Mouse (Mus musculus) spleen, adult 18-20 months (tissue): Measurements from ENCODE around the gene Shb.

Experiments
- DNase-seq, 2 experiments: peaks; one replicate each; pipeline ENCODE4 v3.0.0; 2022; ENCODE audit warnings: mixed read lengths in 2 of 2

Shb gene

GRCm38 (mm10) chr4:45503380-45503779 is 28.9 kb downstream of the Shb start:
- DNase-seq, result no peak

DNA sequence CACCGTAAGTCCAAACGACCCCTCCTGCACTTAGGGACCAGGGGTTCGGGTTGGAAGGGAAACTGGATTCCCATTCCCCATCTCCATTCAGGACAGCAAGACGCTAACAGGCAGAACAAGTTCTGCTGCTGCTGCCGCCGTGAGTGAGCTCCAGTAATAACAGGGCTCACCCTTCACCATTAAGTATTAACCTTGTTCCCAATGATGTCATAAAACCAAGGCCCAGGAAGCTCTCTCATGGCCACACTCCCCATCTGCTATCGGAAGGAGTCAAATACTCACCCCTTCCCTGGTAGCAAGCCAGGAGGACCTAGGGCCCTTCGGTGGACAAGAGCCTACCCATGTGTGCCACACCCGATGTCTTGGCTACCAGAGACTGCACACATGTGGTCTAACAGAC is 30.3 kb downstream of the Shb start:
- no peak for DNase-seq

DNA sequence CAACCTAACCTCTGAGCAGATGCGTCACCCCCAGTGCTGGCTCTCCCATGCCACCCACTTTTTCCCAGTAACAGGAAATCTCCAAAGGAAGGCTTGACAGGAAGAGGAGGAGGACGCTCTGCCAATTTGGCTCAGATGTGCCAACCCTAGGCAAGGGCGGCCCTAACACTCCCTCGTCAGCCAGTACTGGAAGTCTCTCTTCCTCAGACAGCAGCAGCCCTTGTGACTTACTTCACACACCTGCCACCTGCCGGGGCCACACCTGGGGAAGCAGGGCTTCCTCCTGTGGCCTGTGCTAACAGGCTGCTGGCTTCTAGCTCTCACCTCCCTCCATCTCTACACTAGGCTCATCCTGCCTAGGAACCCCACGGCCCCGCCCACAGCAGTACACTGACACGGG is 31.9 kb downstream of the Shb start:
- DNase-seq, result no peak

GRCm38 (mm10) chr4:45499556-45499955 is 32.7 kb downstream of the Shb start:
- no peak for DNase-seq

- no peak for DNase-seq
These were observed 33.2 kb downstream of the Shb start for GRCm38 (mm10) chr4:45499081-45499480.

- DNase-seq, result no peak
These were observed 33.9 kb downstream of the Shb start for GRCm38 (mm10) chr4:45498345-45498744.

DNA sequence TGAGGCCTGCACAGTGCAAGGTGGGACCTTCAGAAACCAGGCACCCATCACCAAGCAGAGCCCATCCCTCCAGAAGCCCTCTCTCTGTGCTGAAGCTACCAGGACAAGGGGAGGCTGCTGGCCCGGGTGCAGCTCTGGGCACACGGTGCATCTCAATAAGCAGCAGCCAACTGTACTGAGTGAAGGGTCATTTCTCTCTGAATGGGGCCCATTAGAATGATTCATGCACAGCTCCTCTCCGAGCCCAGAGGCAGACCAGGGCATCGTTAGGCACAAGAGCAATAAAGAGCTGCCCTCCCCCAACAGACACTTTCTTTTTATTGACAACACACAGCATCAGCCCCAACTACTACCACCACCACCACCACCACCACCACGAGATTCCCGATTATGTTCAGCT is 35.0 kb downstream of the Shb start:
- DNase-seq, result no peak

DNA sequence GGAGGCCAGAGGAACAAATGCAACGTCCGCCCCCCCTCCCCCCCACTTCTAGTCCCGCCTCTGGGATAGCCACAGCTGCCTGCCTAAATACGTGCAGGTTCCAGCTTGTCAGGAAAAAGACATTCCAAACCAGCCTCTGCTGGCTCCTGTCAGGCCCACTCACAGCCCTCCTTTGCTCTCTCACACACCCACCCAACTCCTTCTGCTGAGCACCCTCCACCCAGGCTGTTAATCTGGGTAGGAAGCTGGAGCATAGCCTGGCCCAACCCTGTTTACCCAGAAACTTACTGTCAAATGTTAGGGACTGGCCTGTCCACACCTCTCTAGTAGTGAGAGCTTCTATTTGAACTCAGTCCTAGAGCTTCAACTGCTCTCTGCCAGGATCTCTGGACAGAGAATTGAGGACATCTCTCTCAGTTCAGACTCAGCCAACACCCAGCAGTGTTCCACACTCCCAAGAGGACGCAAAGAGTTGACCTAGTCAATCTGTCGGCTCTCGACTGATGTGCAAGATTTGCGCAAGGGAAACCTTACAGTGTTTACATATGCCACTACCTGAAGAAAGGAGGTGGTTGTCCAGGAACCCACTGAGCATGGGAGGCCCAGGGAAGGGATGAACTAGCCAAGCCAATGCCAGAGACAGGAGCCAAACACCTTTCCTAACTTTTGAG is 36.6 kb downstream of the Shb start:
- no peak for DNase-seq

GRCm38 (mm10) chr4:45493786-45494400 is 38.4 kb downstream of the Shb start:
- DNase-seq, result no peak

GRCm38 (mm10) chr4:45493118-45493517 is 39.2 kb downstream of the Shb start:
- DNase-seq, result no peak

- DNase-seq, result no peak
These were observed 39.6 kb downstream of the Shb start for GRCm38 (mm10) chr4:45492681-45493081.

GRCm38 (mm10) chr4:45491685-45492601 is 40.3 kb downstream of the Shb start:
- DNase-seq, result no peak

GRCm38 (mm10) chr4:45491119-45491679 is 41.1 kb downstream of the Shb start:
- DNase-seq, result no peak

DNA sequence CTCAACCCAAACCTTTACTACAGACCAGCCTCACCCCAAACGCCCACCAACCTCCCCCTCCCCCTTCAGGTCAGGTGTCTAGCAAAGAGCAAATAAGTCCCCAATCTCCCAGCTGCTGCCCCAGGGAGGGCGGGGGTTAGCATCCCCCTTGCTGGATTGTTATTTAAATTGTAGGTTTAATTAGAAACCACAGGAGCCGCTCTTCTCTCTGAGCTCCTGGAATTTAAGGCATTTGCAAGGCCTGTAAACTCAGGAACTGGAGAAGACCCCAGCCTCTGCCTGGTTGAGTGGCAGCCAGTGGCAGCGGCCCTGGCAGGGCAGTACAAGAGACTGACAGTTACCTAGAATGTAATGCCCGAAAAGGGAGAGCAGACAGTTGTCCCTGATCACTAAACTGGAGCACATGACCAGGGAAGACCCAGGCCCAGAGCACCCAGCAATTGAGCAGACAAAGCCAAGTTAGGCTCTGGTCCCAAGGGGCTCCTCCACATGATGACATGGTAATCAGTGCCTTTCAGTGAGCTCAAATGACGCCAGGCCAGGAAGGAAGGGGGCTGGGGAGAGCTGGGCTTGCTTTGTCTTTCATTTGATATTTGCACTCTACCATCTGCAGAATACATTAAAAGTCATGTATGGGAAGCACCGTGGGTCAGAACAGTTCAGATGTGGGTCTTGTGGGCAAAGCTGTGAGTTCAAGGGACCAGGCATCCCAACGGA is 42.1 kb downstream of the Shb start:
- no peak for DNase-seq

DNA sequence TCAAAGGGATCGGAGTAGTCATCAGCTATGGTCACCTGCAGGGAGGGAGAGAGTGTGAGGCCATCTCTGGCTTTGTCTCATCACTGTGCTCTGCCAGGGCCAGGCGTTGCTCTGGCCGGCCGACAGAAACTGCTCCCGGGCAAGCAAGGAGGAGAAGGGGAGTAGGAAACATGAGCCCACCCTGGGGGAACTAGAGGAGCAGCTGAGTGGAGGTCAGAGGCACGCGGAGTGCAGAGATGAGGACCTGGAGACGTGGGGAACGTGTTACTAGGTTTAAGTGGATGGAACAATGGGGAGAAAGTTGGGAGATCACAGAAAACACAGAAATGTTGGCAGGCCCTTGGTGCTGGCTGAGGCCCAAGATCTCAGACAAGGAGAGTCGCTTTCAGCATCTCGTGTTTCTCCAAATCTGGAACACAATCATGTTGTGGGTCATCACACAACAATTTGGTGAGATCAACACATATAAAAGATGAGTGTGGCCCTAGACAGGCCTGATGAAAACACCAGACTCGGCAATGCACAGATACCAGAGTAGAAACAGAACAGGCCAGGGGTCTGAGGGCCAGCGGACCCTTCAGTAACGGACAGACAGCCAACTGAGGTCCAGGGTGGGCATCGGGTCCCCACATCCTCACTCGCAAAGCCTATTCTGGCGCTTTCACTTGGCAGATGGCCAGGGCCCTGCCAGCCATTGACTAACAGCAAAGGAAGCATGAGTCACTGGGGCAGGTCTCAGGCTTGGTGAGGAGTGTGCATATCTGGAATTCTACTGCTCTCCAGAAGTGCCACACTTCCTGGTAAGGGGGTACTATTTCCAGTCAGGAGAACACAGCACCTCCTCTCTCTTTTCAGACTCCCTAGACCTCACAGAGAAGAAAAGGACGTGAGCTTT is 42.9 kb downstream of the Shb start:
- no peak for DNase-seq

DNA sequence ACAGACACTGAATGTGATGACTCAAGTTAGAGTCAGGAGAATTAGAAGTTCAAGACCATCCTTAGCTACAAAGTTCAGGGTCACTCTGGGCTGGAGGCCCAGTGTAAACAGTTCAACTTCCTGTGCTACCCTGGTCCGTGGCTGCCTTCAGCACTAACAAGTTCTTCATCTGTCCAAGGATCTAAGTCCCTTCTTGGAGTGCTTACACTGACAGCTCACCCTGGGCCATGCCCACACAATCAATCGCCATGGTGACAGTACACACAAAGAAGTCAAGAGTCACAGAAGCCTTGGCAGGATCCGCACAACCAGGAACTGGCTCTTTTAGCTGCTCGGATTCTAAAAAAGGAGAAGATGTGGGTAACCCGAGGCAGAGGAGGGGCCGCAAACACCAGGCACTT is 44.6 kb downstream of the Shb start:
- no peak for DNase-seq

- DNase-seq, result no peak
These were observed 47.2 kb downstream of the Shb start for GRCm38 (mm10) chr4:45485024-45485423.

DNA sequence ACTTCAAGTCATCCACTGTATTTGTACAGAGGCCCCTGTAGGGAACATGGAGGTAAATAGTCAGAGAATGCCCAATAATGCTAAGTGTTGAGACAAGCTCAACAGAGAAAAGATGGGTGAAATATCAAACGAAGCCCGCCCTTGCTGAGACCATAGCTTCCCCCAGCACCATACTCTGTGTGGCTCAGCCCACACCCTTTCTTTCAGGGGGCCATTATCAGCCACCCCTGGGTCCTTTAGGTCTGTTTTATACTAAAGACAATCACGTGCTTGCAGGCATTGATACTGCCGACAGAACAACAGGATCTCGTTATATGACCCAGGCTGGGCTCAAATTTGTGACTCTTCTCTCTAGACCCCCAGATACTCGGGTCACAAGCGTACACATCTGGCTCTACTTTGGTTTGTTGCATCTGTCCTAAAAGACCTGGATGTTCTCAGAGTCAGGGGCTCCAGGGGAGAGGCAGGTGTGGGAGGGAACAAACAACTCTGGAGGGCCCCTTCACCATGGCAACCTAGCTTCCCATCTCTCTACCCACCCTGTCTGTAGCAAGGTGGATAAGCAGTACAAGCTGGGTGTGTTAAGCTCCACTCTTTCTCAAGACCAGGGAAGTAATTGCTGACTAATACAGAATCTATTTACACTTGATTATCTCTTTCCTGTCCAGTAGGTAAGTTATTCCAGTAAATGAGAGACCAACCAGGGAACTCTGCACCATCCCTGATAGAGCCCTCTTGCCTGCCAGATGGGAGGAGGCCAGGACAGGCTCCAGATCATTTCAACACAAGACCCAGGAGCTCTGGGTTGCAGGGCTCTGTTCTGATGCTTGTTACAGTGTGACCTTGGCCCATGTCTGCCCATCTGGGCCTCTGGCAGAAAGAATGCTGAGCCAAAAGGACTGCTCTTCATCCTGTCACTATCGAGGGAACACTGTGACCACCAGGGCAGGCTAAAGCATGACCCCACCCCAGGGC is 48.7 kb downstream of the Shb start:
- no peak for DNase-seq

DNA sequence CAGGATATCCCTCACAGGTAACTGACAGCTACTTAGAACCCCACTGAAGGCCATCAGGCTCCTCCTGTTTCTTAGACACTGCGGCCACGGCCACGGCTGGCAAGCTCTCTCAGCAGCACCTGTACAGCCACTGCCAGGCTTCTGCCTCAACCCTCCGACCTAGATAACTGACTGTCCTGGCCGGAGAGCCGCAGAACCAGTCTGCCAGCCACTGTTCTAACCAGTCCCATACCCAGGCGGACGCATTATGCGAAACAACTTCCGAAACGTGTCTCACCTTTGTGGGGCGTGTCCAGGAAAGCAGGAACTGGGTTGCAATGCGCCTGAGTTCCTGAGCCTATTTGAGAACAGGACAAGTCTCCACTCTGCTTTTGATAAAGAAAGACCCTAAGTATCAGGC is 50.0 kb downstream of the Shb start:
- DNase-seq, result no peak

- no peak for DNase-seq
These were observed 50.8 kb downstream of the Shb start for GRCm38 (mm10) chr4:45481431-45481830.

DNA sequence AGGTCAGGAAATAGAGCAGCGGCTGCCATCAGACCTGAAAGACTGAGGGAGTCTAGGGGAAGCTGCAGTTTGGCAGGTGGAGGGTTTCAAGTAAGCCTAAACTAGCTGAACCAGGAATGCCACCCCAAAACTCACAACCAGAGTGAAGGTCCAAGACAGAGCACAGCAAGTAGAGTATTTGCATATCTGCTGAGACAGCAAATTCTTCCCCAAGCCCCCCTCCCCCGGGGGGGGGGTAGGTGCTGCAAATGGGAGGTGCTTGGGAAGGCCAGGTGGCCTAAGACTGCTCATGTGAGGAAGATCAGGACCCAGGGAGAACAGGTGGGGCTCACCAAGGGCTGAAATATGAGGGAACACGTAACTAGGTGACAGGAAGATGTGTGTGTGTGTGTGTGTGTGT is 51.7 kb downstream of the Shb start:
- DNase-seq, result no peak
